Mouse (Mus musculus) intestine, embryonic 16.5 days (tissue): ENCODE measurements at regions not wholly inside any gene's neighbourhood (a gene's known extent, or its start where the extent isn't known, plus 50 kb on each side); places are given as distances from the start of the nearest gene placed in this dataset.

Experiments used
- ATAC-seq: fragments of 200-750 bp; cut with Nextera tagmentation; 2 replicates; pipeline ENCODE4 v1.8.0; 2017; ENCODE audit warnings: moderate TSS enrichment, moderate library complexity
- H3K27ac ChIP-seq: fragments of 300-500 bp; sonication (generic); 2 replicates; pipeline ENCODE4 v1.5.1; 2014; ENCODE audit warnings: mild to moderate bottlenecking, low read length
- H3K27me3 ChIP-seq: fragments of 300-500 bp; sonication (generic); replicated peaks from 2 replicates; pipeline ENCODE4 v1.6.1; 2014; ENCODE audit warnings: low read length, control low read depth, mixed read lengths; ENCODE audit not compliant: control insufficient read depth, insufficient read depth
- H3K36me3 ChIP-seq: fragments of 300-500 bp; sonication (generic); 2 replicates; pipeline ENCODE4 v1.6.1; 2014; ENCODE audit warnings: low read length, control low read depth; ENCODE audit not compliant: control insufficient read depth, insufficient read depth
- H3K4me1 ChIP-seq: fragments of 300-500 bp; sonication (generic); 2 replicates; pipeline ENCODE4 v1.6.1; 2014; ENCODE audit warnings: low read length, control low read depth, mixed read lengths; ENCODE audit not compliant: control insufficient read depth, insufficient read depth
- H3K4me2 ChIP-seq: fragments of 300-500 bp; sonication (generic); 2 replicates; pipeline ENCODE4 v1.6.1; 2014; ENCODE audit warnings: low read depth, low read length, control low read depth
- H3K4me3 ChIP-seq: fragments of 300-500 bp; sonication (generic); 2 replicates; pipeline ENCODE4 v1.5.1; 2014; ENCODE audit warnings: mild to moderate bottlenecking, low read length
- H3K9ac ChIP-seq: fragments of 300-500 bp; sonication (generic); 2 replicates; pipeline ENCODE4 v1.6.1; 2014; ENCODE audit warnings: low read depth, low read length
- H3K9me3 ChIP-seq: fragments of 300-500 bp; sonication (generic); 2 replicates; pipeline ENCODE4 v1.6.1; 2016; ENCODE audit warnings: low read length, control low read depth; ENCODE audit not compliant: control insufficient read depth
- WGBS: fragments of 180-500 bp; shearing (Covaris S2); extraction: QIAGEN DNeasy Blood & Tissue Kit; methylation state at CpG from one replicate; pipeline ENCODE4 v1.1.7; 2014; 5-methylcytosine and 5-hydroxymethylcytosine counted together

DNA sequence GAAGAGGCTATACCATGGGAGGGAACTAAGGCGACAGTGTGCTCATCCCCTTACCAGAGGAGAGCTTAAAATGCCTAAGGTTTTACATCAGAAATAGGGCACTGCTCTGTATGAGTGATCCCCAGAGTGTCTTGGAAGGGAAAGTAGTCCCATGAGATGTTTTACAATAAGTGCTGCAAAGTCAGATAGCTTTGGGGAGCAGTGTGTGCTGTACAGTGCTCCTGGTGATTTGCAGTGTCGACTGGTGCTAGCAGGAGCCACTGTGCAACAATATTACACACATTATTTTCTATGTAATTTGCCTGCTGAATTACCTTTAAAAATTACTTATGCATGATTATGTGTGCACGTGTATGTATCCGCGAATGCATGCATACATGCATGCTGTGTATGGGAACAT is 314.3 kb upstream of the Mtpn start:
- no peaks in the 10 kb centered on the region for H3K36me3 ChIP-seq
- no peaks in the 10 kb centered on the region for H3K27me3 ChIP-seq
- no peaks in the 10 kb centered on the region for H3K4me1 ChIP-seq
- H3K9ac ChIP-seq: no peak overlapping the region
- H3K4me3 ChIP-seq: no peak overlapping the region
- H3K4me2 ChIP-seq: no peak overlapping the region
- 91% methylated on average over 5 of the region's 5 CpGs for WGBS
- no peak overlapping the region for H3K27ac ChIP-seq
- H3K9me3 ChIP-seq: no peaks in the 10 kb centered on the region
- no peak for ATAC-seq

- no peaks in the 10 kb centered on the region for H3K36me3 ChIP-seq
- no peaks in the 10 kb centered on the region for H3K9me3 ChIP-seq
- WGBS: 76% methylated on average over 16 of the region's 16 CpGs
- ATAC-seq: no peak
- no peaks in the 10 kb centered on the region for H3K27me3 ChIP-seq
- H3K27ac ChIP-seq: no peak overlapping the region
- no peaks in the 10 kb centered on the region for H3K4me1 ChIP-seq
- no peak overlapping the region for H3K4me3 ChIP-seq
- no peak overlapping the region for H3K4me2 ChIP-seq
- no peak overlapping the region for H3K9ac ChIP-seq
Observed at GRCm38 (mm10) chr6:35816657-35817056, 277.0 kb upstream of the Mtpn start.

DNA sequence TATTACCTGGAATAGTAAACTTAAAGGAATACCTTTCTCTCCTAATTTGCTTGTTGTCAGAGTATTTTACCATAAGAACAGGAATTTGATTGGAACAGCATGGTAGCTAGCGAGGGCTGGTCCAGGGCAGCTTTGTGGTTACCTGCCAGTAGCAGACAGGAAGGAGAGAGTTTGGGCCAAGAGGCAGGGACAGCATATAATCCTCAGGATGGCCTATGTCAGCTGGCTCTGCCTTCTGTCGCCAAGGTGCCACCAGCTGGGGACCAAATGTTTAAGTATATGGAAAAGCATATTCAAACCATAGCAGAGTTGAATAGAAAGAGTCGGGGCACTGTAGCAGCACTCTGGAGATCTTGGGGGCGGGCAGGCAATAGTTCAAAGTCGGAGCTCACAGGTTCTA is 274.8 kb upstream of the Mtpn start:
- 79% methylated on average over 5 of the region's 5 CpGs for WGBS
- no peak overlapping the region for H3K4me2 ChIP-seq
- no peak for ATAC-seq
- H3K9ac ChIP-seq: no peak overlapping the region
- no peaks in the 10 kb centered on the region for H3K27me3 ChIP-seq
- no peak overlapping the region for H3K27ac ChIP-seq
- H3K4me1 ChIP-seq: no peaks in the 10 kb centered on the region
- H3K9me3 ChIP-seq: no peaks in the 10 kb centered on the region
- no peaks in the 10 kb centered on the region for H3K36me3 ChIP-seq
- no peak overlapping the region for H3K4me3 ChIP-seq

- H3K4me2 ChIP-seq: no peak overlapping the region
- H3K27ac ChIP-seq: no peak overlapping the region
- no peak for ATAC-seq
- H3K9ac ChIP-seq: no peak overlapping the region
- H3K27me3 ChIP-seq: no peaks in the 10 kb centered on the region
- H3K4me3 ChIP-seq: no peak overlapping the region
- WGBS: 75% methylated on average over 2 of the region's 2 CpGs
- H3K4me1 ChIP-seq: no peaks in the 10 kb centered on the region
- H3K9me3 ChIP-seq: no peaks in the 10 kb centered on the region
- no peaks in the 10 kb centered on the region for H3K36me3 ChIP-seq
Observed at GRCm38 (mm10) chr6:35805738-35806137, 266.1 kb upstream of the Mtpn start.

GRCm38 (mm10) chr6:35804041-35804440 is 264.4 kb upstream of the Mtpn start:
- WGBS: 72% methylated on average over 3 of the region's 3 CpGs
- Histone ChIP-seq H3K36me3 (no peaks in the 10 kb centered on the region), H3K9me3 (no peaks in the 10 kb centered on the region), H3K27ac (no peak overlapping the region), H3K9ac (no peak overlapping the region), H3K4me1 (no peaks in the 10 kb centered on the region), H3K4me3 (no peak overlapping the region), H3K4me2 (no peak overlapping the region), H3K27me3 (no peaks in the 10 kb centered on the region)
- ATAC-seq: no peak

GRCm38 (mm10) chr6:35779706-35780105 is 240.0 kb upstream of the Mtpn start:
- Histone ChIP-seq H3K36me3 (no peaks in the 10 kb centered on the region), H3K4me1 (no peaks in the 10 kb centered on the region), H3K27ac (no peak overlapping the region), H3K4me2 (no peak overlapping the region), H3K4me3 (no peak overlapping the region), H3K9ac (no peak overlapping the region), H3K27me3 (no peaks in the 10 kb centered on the region), H3K9me3 (no peaks in the 10 kb centered on the region)
- 94% methylated on average over 1 of the region's 1 CpGs for WGBS
- no peak for ATAC-seq

GRCm38 (mm10) chr6:35770907-35771306 is 231.2 kb upstream of the Mtpn start:
- Histone ChIP-seq H3K27me3 (no peaks in the 10 kb centered on the region), H3K27ac (no peak overlapping the region), H3K9me3 (no peaks in the 10 kb centered on the region), H3K4me3 (no peak overlapping the region), H3K36me3 (no peaks in the 10 kb centered on the region), H3K4me2 (no peak overlapping the region), H3K4me1 (no peaks in the 10 kb centered on the region), H3K9ac (no peak overlapping the region)
- ATAC-seq: no peak
- 65% methylated on average over 3 of the region's 3 CpGs for WGBS

DNA sequence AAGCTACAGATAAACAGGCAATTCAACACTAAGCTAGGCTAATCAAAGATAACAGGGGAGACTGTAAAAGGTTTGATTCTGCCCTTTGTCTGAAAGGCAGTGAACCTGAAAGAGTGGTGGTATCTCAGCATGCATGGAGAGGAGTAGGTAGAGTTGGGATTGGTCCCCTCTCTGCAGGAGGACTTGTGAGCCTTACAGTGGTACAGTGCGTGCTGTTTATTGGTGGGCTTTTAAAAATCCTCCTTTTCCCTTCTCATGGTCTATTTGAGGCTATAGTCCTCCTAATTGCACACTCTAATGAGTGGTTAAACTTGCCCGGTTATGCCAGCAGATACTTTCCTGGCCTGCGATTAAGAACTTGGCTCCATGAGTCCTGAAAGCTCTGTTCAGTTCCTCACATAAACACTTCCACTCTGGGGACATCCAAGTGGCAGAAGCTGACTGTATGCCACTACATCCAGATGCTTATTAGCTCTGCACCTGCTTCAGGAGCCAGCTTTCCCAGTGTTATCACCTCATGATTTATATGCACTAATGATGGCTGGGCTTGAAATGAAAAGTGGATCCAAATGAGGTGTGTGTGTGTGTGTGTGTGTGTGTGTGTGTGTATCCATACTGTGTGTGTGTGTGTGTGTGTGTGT is 220.0 kb upstream of the Mtpn start:
- no peak for ATAC-seq
- Histone ChIP-seq H3K4me1 (no peaks in the 10 kb centered on the region), H3K9ac (no peak overlapping the region), H3K36me3 (no peaks in the 10 kb centered on the region), H3K27ac (no peak overlapping the region), H3K4me2 (no peak overlapping the region), H3K9me3 (no peaks in the 10 kb centered on the region), H3K4me3 (no peak overlapping the region), H3K27me3 (no peaks in the 10 kb centered on the region)
- whole genome bisulfite sequencing: 81% methylated on average over 3 of the region's 3 CpGs

GRCm38 (mm10) chr6:35746034-35746433 is 206.3 kb upstream of the Mtpn start:
- Histone ChIP-seq H3K27me3 (no peaks in the 10 kb centered on the region), H3K4me2 (no peak overlapping the region), H3K36me3 (no peaks in the 10 kb centered on the region), H3K4me1 (no peaks in the 10 kb centered on the region), H3K9me3 (no peaks in the 10 kb centered on the region), H3K9ac (no peak overlapping the region), H3K27ac (no peak overlapping the region), H3K4me3 (no peak overlapping the region)
- no peak for ATAC-seq
- WGBS: 24% methylated on average over 1 of the region's 1 CpGs

- Histone ChIP-seq H3K9ac (no peak overlapping the region), H3K9me3 (no peaks in the 10 kb centered on the region), H3K4me2 (no peak overlapping the region), H3K36me3 (no peaks in the 10 kb centered on the region), H3K4me3 (no peak overlapping the region), H3K27ac (no peak overlapping the region), H3K27me3 (no peaks in the 10 kb centered on the region), H3K4me1 (no peaks in the 10 kb centered on the region)
- ATAC-seq: no peak
- 83% methylated on average over 3 of the region's 3 CpGs for WGBS
Observed at GRCm38 (mm10) chr6:35705587-35705986, 165.9 kb upstream of the Mtpn start.
